Mouse (Mus musculus): ENCODE measurements at regions not wholly inside any gene's neighbourhood (a gene's known extent, or its start where the extent isn't known, plus 50 kb on each side); places are given as distances from the start of the nearest gene placed in this dataset.
A peak's percentile ranks its signal among the peaks of the same experiment; 100 is the strongest.
"Not testable (repeated sequence)": the region's sequence is repeated elsewhere in the genome, so short reads cannot be mapped to it uniquely, and the experiment has no call there.

- no peak for DNase-seq
Measured at GRCm38 (mm10) chr14:76964046-76964445, 72.5 kb upstream of the Ccdc122 start.

- no peak for DNase-seq
Measured at GRCm38 (mm10) chr14:76958875-76959274, 77.7 kb upstream of the Ccdc122 start.

GRCm38 (mm10) chr14:76957136-76957535 lies 79.4 kb upstream of the Ccdc122 start:
- no peak for DNase-seq

DNA sequence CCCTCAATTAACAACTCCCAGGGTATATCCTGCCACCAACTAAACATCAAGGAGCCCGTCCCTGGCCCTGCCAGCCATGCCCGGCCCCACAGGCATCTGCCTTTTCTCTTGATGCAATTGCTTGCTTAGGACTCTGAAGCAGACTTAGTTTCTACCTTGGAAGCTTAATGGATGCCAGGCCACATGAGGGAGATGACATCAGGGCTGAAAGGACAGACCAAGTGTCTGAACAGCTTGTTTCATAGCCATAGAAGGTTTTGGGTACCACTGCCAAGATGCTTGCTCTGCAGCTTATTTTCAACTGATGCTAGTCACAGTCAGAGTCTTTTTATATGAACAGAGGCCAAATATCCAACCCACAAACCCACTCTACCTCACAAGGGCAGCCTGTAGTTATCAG lies 83.4 kb upstream of the Ccdc122 start:
- DNase-seq, result no peak

DNA sequence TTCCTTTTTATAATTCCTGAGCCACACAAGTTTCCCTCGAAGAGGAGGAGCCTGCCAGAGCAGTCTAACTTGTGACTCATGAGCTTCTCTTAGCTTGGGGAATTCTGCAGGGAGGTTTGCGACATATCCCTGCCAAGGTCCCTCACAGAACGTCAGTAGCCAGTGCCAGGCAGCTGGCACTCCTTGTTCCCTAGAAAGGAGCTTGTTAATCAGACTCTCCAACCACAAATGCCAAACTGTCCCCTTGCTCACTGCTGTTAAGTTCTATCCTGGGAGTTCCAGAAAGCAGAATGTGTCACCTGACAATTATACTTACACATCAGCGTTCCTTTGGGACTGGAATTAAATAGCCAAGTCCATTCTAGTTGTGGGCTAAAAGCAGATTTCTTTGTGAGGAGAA lies 85.1 kb upstream of the Ccdc122 start:
- no peak for DNase-seq

DNA sequence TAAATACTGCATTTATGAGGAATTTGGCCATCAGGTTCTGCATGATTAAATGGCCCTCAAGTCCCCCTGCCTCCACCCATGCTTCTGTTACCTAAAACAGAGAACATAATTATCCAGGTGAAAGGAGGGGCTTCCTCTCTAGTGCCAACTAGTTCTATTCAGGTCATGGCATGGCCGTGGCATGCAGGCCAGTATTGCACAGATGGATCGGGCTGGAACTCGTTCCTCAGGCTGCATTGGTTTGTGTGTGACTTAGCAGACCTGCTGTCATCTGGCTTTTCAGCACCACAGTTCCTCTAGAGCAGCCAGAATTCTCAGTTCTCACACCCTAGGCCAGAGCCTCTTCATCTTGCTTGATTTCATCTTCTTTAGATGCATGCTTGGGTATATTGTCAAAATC lies 87.2 kb upstream of the Ccdc122 start:
- DNase-seq, result no peak

DNA sequence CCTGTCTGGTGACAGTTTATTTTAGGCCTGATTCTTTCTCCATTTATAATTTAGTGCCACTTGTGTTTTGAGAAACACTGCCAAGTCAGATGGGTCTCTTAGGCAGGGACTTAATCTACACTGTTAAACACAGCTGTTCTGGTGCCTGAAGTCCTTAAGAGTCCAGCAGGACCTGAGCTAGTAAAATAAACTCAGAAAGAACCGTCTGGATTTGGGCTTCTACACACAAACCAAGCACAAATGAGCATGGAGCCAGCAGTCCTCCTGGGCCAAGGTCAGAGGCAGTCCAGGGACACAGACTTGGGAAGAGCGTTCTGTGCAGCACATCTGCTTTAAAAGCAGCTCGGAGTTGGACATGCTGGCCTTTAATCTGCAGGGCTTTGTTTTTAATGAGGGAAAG lies 87.6 kb upstream of the Ccdc122 start:
- DNase-seq, result no peak

GRCm38 (mm10) chr14:76948481-76948880 lies 88.1 kb upstream of the Ccdc122 start:
- DNase-seq, result no peak

DNA sequence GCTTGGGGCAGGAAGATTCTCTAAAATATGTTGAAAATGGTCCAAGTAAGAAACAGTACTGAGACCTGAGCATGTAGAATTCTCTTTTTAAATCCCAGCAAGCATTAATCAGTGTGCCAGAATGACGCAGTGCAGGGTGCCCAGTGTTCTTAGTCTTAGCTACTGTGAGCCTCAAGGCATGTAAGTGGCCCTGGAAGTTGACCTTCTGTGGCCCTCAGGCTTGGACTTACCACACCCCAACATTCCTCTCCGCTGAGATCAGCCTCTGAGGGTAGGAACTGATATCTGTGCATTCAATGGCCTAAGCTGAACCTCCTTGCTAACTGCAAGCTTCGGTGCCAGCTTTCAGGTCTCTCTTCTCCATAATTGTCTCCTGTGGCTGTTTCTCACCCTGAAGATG lies 89.4 kb upstream of the Ccdc122 start:
- DNase-seq, result no peak

DNA sequence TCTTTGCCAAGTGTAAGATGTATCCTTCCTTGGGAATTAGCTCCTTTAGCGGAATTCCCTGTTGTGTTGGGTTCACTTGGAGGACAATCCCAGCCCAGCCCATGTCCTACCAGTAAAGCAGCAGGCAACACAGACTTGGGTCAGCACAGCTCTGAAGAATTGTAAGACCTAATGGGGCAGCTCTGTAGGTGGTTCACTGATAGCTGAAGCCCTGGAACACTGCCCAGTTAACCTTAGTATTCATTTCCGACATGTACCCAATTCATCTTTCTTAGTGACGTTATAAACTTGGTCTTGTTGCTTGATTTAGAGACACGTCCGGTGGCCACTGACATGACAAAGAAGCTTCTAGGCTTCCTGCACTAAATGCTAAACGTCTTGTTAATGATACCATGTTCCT lies 90.9 kb upstream of the Ccdc122 start:
- no peak for DNase-seq

DNA sequence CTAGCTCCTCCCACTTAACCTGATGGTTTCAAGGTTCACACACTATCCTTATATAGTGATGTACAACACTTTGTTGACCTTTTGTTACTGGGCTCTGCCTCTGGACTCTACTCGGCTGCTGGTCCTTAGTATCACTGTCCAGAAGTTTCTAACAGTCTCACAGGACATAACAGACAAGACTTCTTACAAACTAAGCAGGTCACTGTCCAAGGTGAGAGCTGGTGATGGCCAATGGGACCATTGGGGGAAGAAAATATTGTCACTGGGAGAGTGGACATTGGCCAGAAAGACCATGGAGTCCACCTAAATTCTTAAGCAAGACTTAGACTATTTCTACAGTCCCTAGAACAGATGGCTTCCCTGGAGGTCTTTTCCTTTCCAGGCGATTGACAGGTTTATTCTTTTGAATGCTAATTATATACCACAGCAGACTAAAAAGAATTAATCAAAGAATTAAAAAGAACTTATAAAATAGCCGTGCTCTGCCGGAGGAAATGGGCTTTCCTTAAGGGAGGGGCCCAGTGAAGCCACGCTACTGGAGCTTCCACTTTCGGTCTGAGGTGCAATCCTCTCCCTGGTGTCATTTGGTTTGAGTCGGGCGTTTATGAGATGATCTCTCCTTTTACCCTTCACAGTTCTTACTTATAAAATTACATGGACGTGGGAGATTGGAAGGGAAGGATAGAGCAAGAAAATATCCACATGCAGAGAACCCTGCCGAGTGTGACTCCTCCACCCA lies 94.9 kb upstream of the Ccdc122 start:
- peak in 1 of 2 experiments; percentile 4 for DNase-seq

GRCm38 (mm10) chr14:76940507-76940906 lies 96.1 kb upstream of the Ccdc122 start:
- DNase-seq, result no peak

DNA sequence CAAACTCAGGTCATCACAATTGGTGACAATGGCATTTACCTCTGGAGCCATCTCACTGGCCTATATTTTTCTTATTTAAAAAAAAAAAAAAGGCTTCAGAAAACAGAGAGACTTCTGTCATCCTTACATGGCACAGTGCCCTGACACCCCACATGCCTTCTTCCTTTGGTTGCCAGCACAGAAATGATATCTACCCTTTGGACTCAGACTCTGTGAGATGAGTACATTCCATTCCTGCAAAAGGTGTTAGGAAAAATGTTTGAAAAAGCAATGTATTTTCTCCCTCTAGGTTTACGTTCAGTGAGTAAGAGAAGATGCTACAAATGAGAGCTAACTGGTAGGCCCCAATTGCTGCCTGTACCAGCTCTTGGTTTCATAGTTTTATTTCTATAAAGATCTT lies 99.9 kb upstream of the Ccdc122 start:
- no peak for DNase-seq

DNA sequence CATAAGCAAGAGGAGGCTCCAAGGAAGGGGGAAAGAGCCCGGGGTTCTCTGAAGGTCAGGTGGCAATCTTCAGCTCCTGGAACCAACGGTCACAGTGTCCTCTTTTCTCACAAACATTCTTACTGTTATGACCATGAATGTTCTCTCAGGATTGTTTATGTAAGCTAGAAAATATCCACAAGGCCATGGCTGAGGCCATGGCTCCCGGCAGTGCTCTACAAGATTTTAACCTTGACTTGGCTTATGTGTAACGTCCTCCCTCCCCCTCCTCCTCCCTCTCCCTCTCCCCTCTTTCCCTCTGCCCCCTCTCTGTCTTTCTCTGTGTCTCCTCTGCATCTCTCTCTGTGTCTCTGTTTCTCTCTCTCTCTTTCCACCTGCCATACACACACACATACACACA lies 100.5 kb upstream of the Ccdc122 start:
- DNase-seq, result not testable (repeated sequence)

- no peak for DNase-seq
Measured at GRCm38 (mm10) chr14:76935453-76935852, 101.1 kb upstream of the Ccdc122 start.

GRCm38 (mm10) chr14:76932890-76933289 lies 103.7 kb upstream of the Ccdc122 start:
- no peak for DNase-seq

DNA sequence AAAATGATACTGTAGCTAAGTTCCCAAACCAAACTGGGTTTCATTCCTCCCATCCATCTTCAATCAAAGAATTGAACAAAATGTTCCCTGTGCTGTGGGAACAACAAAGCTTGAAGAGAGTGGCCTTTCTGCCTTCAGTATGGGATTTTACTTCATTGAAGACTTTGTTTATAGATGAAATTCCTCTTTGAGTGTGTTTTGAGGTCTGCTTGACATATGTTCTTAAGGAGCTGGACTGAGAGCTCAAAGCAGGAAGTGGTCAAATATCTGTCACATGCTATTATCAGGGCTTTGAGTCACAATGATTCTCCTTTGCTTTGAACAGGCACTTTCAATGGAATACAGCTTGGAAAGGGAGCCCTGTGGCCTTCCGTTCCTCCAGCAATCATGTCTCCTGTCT lies 105.2 kb upstream of the Ccdc122 start:
- no peak for DNase-seq

DNA sequence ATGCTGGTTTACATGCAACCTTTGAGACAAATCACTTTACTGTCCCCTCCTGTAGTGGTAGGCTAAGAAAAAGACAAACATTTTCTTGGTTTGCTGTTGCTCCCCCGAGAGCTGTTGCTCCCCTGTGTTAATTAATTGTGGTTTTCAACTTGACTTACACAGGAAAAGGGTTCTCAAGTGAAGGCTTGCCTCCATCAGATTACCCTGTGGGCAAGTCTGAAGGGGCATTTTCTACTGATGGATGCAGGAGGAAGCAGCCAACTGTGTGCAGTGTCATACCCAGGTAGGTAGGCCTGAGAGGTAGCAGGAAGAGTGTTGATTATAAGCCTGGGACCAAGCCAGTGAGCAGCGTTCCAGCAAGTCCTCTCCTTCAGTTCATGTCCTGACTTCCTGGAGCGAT lies 107.0 kb upstream of the Ccdc122 start:
- DNase-seq, result no peak

DNA sequence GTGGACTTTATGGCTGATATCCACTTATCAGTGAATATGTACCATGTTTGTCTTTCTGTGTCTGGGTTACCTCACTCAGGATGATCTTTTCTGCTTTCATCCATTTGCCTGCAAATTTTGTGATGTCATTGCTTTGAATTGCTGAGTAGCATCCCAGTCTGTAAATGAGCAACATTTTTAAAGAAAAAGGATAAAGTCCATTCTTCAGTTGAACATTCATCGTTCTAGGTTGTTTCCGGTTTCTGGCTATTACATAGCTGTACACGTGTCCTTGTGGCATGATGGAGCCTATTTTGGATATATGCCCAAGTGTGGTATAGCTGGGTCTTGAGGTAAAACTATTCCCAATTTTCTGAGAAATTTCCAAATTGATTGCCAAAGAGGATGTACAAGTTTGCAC lies 107.9 kb upstream of the Ccdc122 start:
- no peak for DNase-seq

DNA sequence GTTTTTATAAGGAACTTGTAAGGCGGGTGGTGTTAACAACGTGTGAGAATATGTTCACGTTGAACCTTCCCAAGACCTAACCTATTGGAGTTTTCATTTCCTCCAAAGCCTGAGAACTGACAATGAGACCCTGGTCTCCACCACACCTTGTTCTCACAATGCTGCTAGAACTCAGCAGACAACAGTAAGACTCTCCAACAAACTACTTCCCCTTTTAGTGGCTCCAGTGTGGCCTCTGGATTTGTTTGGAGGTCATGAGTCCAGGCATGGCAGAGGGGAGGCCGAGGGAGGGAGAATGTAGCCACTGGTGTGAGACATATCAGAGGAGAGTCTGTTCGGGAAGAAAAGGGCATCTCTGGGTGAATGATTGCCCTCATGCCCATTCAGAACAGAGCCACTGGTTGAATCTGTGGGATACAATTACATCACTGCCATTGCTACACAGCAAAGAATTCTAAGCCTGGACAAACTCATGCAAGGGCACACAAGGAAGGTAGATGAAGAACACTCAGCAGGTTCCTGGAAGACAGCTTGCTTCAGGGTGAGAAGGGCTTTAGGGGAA lies 109.2 kb upstream of the Ccdc122 start:
- no peak for DNase-seq

GRCm38 (mm10) chr14:76926416-76926815 lies 110.2 kb upstream of the Ccdc122 start:
- no peak for DNase-seq

- no peak for DNase-seq
Measured at GRCm38 (mm10) chr14:76922399-76922939, 114.1 kb upstream of the Ccdc122 start.

- DNase-seq, result no peak
Measured at GRCm38 (mm10) chr14:76918091-76918490, 118.5 kb upstream of the Ccdc122 start.

DNA sequence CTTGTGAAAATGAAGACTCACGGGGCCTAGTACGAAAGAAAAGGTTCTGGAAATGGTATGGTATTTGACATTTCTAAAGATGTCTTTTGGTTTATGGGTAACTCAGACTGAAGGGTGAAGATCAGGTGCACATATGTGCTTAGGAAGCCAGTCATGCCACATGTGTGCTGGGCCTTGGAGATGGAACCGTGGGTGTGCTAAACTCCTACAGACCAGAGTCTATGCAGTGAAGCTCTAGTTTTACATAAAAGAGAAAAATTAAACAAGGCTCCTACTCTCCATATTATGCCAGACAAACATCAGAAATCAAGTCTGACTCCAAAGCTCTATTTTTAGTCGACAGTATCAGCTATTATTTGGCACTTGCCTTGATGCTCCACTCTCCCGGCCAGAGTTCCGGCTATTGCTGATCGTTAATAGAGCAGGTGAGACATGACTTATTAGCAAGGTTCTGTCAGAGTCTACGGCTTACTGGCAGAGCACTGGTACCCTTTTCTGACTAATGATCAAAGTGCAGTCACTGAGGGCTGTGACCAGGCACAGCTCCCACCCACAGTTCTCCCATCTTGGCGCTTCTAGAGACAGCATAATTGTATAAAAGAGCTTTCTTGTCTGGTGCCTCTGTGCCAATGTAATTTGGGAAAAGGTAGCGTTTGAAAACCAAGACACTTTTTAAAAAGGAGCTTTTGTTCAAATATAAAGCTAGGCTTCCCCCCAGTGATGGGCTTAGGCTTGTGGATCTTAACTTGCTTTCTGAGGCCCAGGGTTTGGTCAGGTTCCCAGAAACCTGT lies 119.2 kb upstream of the Ccdc122 start:
- DNase-seq, result no peak

Data from spleen, adult 18-20 months (tissue).